Mouse (Mus musculus) MEL (cell line): ENCODE measurements around the gene Dclk1. TPM values are rescaled to one million over a fixed set of nuclear protein-coding genes. Genes with fewer than 3 reads are reported as not detected.

ENCODE experiments used
- DNase-seq: peaks from one replicate; pipeline ENCODE4 v3.0.0; 2011; ENCODE audit warnings: low read depth, low spot score
- H3K27ac ChIP-seq: 2 replicates; pipeline ENCODE4 v1.5.1; 2012; ENCODE audit warnings: low read depth, mild to moderate bottlenecking, control low read depth, low read length, moderate library complexity; ENCODE audit not compliant: control insufficient read depth
- H3K27me3 ChIP-seq, 2 experiments: fragments of 150-350 bp in 1 of 2; sonication (generic) in 1 of 2; 2 replicates each; pipeline ENCODE4 v1.6.1; 2012; ENCODE audit warnings: low read length in 2 of 2, mild to moderate bottlenecking in 2 of 2, improper control_type of control experiment in 1 of 2, moderate library complexity in 1 of 2; ENCODE audit not compliant: insufficient read depth in 2 of 2, control insufficient read depth in 1 of 2
- H3K36me3 ChIP-seq, 2 experiments: 2 replicates each; pipeline ENCODE4 v1.6.1; 2012 to 2014; ENCODE audit warnings: low read length in 2 of 2, improper control_type of control experiment in 1 of 2, inconsistent platforms in 1 of 2, mild to moderate bottlenecking in 1 of 2; ENCODE audit not compliant: insufficient read depth in 2 of 2, control insufficient read depth in 1 of 2
- H3K4me1 ChIP-seq, 2 experiments: fragments of 150-350 bp in 1 of 2; sonication (generic) in 1 of 2; 2 replicates each; pipeline ENCODE4 v1.6.1; 2012; ENCODE audit warnings: low read length in 2 of 2, improper control_type of control experiment in 1 of 2, mild to moderate bottlenecking in 1 of 2; ENCODE audit not compliant: insufficient read depth in 2 of 2, control insufficient read depth in 1 of 2
- H3K4me3 ChIP-seq, 2 experiments: fragments of 150-350 bp in 1 of 2; sonication (generic) in 1 of 2; 2 replicates each; pipeline ENCODE4 v1.5.1; 2012; ENCODE audit warnings: low read depth in 2 of 2, low read length in 2 of 2, mild to moderate bottlenecking in 2 of 2, moderate library complexity in 2 of 2, control low read depth in 1 of 2, improper control_type of control experiment in 1 of 2; ENCODE audit not compliant: control insufficient read depth in 1 of 2, insufficient read depth in 1 of 2
- H3K79me2 ChIP-seq: 2 replicates; pipeline ENCODE4 v1.6.1; 2012; ENCODE audit warnings: mild to moderate bottlenecking, low read length, moderate library complexity; ENCODE audit not compliant: control insufficient read depth, poor library complexity, insufficient read depth
- H3K9ac ChIP-seq: 2 replicates; pipeline ENCODE4 v1.6.1; 2012; ENCODE audit warnings: low read depth, mild to moderate bottlenecking, control low read depth, low read length, moderate library complexity; ENCODE audit not compliant: control insufficient read depth, poor library complexity, severe bottlenecking
- H3K9me3 ChIP-seq: fragments of 150-350 bp; sonication (generic); replicated peaks from 2 replicates; pipeline ENCODE4 v1.6.1; 2012; ENCODE audit warnings: mild to moderate bottlenecking, low read length, improper control_type of control experiment, moderate library complexity; ENCODE audit not compliant: insufficient read depth
- BHLHE40 ChIP-seq: IDR thresholded peaks from 2 replicates; pipeline ENCODE4 v1.6.1; 2012; ENCODE audit warnings: low read depth, mild to moderate bottlenecking, inconsistent platforms, low read length, improper control_type of control experiment, borderline replicate concordance
- ELF1 ChIP-seq: IDR thresholded peaks from 2 replicates; pipeline ENCODE4 v1.6.1; 2014; ENCODE audit warnings: low read depth, mild to moderate bottlenecking, inconsistent platforms, low read length, improper control_type of control experiment, moderate library complexity
- JUND ChIP-seq: IDR thresholded peaks from 2 replicates; pipeline ENCODE4 v1.6.1; 2011; ENCODE audit warnings: low read depth, mild to moderate bottlenecking, improper control_type of control experiment, low read length
- KAT2A ChIP-seq: conservative IDR thresholded peaks from 2 replicates; pipeline ENCODE4 v1.6.1; 2012; ENCODE audit warnings: low read depth, low read length, improper control_type of control experiment, inconsistent platforms
- MAZ ChIP-seq: IDR thresholded peaks from 2 replicates; pipeline ENCODE4 v1.6.1; 2012; ENCODE audit warnings: low read depth, mild to moderate bottlenecking, inconsistent platforms, low read length, improper control_type of control experiment
- MXI1 ChIP-seq: IDR thresholded peaks from 2 replicates; pipeline ENCODE4 v1.6.1; 2011; ENCODE audit warnings: mild to moderate bottlenecking, low read depth, low read length, improper control_type of control experiment
- MYC ChIP-seq: IDR thresholded peaks from 2 replicates; pipeline ENCODE4 v1.6.1; 2011; ENCODE audit warnings: low read depth, mild to moderate bottlenecking, low read length, improper control_type of control experiment, moderate library complexity
- NELFE ChIP-seq: IDR thresholded peaks from 2 replicates; pipeline ENCODE4 v1.6.1; 2011; ENCODE audit warnings: low read depth, low read length, improper control_type of control experiment
- POLR2A ChIP-seq, 2 experiments: IDR thresholded peaks; 2 replicates each; pipeline ENCODE4 v1.6.1; 2011 to 2012; ENCODE audit warnings: low read length in 2 of 2, mild to moderate bottlenecking in 2 of 2, control low read depth in 1 of 2, improper control_type of control experiment in 1 of 2, low read depth in 1 of 2, moderate library complexity in 1 of 2; ENCODE audit not compliant: control insufficient read depth in 1 of 2, insufficient read depth in 1 of 2, poor library complexity in 1 of 2
- POLR2AphosphoS2 ChIP-seq: IDR thresholded peaks from 2 replicates; pipeline ENCODE4 v1.6.1; 2011; ENCODE audit warnings: low read length, improper control_type of control experiment
- RCOR1 ChIP-seq: IDR thresholded peaks from 2 replicates; pipeline ENCODE4 v1.6.1; 2012; ENCODE audit warnings: low read depth, mild to moderate bottlenecking, inconsistent platforms, low read length, improper control_type of control experiment
- SIN3A ChIP-seq: IDR thresholded peaks from 2 replicates; pipeline ENCODE4 v1.6.1; 2012; ENCODE audit warnings: low read length, improper control_type of control experiment, inconsistent platforms
- USF1 ChIP-seq: IDR thresholded peaks from 2 replicates; pipeline ENCODE4 v1.6.1; 2014; ENCODE audit warnings: low read depth, mild to moderate bottlenecking, inconsistent platforms, low read length, improper control_type of control experiment, moderate library complexity
- ZNF384 ChIP-seq: IDR thresholded peaks from 2 replicates; pipeline ENCODE4 v1.6.1; 2012; ENCODE audit warnings: low read depth, mild to moderate bottlenecking, inconsistent platforms, low read length, improper control_type of control experiment
- polyA plus RNA-seq, 2 experiments: library from polyadenylated mRNA; stranded (reverse) in 1 of 2; unstranded in 1 of 2; fragments of >175 nt in 1 of 2; fragments of >200 nt in 1 of 2; gene quantifications; 2 replicates each; pipeline versions ENCODE4 v1.2.1 to v1.2.4; 2012; ENCODE audit warnings: low replicate concordance in 2 of 2, low read depth in 1 of 2; ENCODE audit not compliant: insufficient read length in 2 of 2, insufficient read depth in 1 of 2, missing spikeins in 1 of 2
- total RNA-seq: library from RNA; depleted of rRNA; stranded (reverse); fragments of 300-350 nt; gene quantifications from 2 replicates; pipeline ENCODE4 v1.2.3, GENCODE M21; 2012

Dclk1 gene
- total and polyA plus RNA-seq, 3 experiments = not detected

- Histone ChIP-seq H3K9me3 (no peaks in the 10 kb centered on the region), H3K9ac (no peak overlapping the region), H3K27me3 (no peaks in the 10 kb centered on the region), H3K79me2 (no peaks in the 10 kb centered on the region), H3K27ac (no peak overlapping the region), H3K4me1 (no peaks in the 10 kb centered on the region), H3K4me3 (no peak overlapping the region), H3K36me3 (no peaks in the 10 kb centered on the region)
- TF ChIP-seq ELF1 = no peak
- no peak for TF ChIP-seq JUND
- TF ChIP-seq KAT2A = no peak
- no peak for TF ChIP-seq USF1
- TF ChIP-seq POLR2AphosphoS2 = no peak
- no peak for TF ChIP-seq MAZ
- TF ChIP-seq POLR2A (IDR thresholded peaks at IDR 0.05; ENCODE audit: control insufficient read depth in 1 of 2, insufficient read depth in 1 of 2, low read depth in 1 of 2, low read length in 2 of 2, poor library complexity in 1 of 2) = no peak
- TF ChIP-seq MYC = no peak
- no peak for TF ChIP-seq RCOR1
- no peak for TF ChIP-seq SIN3A
- no peak for TF ChIP-seq BHLHE40
- no peak for DNase-seq
These were observed 198.2 kb downstream of the Dclk1 start for GRCm38 (mm10) chr3:55440342-55440741.

DNA sequence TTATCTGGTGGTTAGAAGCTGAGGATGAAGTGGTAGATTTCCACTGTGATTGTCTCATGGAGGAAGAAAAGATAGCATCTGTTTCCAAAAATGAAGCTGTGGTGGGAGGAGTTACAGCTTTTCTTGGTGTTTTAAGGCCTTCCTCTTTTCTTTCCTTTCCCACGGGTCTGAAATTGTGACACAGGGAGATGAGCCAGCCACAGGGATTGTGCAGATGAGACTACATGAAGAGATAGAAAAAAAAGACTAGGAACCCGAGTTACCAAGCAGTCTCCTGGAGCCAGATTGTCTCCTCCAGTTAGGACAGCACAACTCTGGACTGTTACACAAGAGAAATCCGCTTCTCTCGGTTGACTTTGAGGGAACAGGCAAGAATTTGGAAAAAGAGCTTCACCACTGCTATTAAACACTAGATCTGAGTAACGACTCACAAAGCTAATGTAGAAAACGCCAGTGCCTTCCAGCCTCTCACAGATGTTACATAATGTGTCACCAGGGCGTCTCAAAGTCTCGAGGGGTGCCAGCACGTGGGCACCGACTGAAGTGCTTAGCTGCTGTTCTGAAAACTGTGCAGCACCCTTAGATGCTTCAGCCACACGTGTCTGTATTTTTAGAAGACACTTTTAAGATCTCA, 200.0 kb downstream of the Dclk1 start:
- Histone ChIP-seq H3K27ac (no peak overlapping the region), H3K4me3 (no peak overlapping the region), H3K9ac (no peak overlapping the region), H3K4me1 (no peaks in the 10 kb centered on the region), H3K36me3 (no peaks in the 10 kb centered on the region), H3K27me3 (no peaks in the 10 kb centered on the region), H3K79me2 (no peaks in the 10 kb centered on the region)
- DNase-seq = no peak
- no peak for TF ChIP-seq MXI1
- TF ChIP-seq NELFE = no peak
- no peak for TF ChIP-seq POLR2A (IDR thresholded peaks at IDR 0.05; ENCODE audit: control insufficient read depth in 1 of 2, insufficient read depth in 1 of 2, low read depth in 1 of 2, low read length in 2 of 2, poor library complexity in 1 of 2)
- no peak for TF ChIP-seq ZNF384
- TF ChIP-seq, all 39 proteins: peak for 0
- H3K9me3 ChIP-seq = no peaks in the 10 kb centered on the region

DNA sequence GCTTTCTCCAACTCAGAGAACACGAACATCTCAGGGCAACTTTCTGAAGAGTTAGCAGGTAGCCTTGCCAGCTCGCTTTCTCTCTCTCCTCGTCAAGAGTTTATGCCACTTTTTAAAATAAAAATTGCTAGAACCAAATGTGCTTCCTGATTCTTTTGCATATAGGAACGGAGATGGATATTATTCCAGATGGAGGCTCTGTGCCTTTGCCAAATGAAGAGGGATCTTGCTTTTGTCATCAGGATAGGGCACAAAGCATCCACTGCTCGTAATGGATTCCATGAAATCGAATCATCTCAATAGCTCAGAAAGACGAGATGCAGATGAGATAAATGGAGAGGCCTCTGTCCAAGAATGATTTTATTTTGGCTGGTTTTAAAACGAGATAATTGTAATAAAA, 201.1 kb downstream of the Dclk1 start:
- Histone ChIP-seq H3K4me1 (no peaks in the 10 kb centered on the region), H3K27ac (no peak overlapping the region), H3K36me3 (no peaks in the 10 kb centered on the region), H3K9ac (no peak overlapping the region), H3K4me3 (no peak overlapping the region), H3K9me3 (no peaks in the 10 kb centered on the region), H3K79me2 (no peaks in the 10 kb centered on the region), H3K27me3 (no peaks in the 10 kb centered on the region)
- no peak for DNase-seq
- TF ChIP-seq MYC = no peak
